Mouse (Mus musculus) kidney, postnatal 10 days (tissue): ENCODE data around the gene 2210011C24Rik.
"Not testable (repeated sequence)": the region's sequence is repeated elsewhere in the genome, so short reads cannot be mapped to it uniquely, and the experiment has no call there.

Experiments
- DNase-seq: peaks from one replicate; pipeline ENCODE4 v3.0.0; 2021; ENCODE audit warnings: mixed read lengths

Gene 2210011C24Rik

DNA sequence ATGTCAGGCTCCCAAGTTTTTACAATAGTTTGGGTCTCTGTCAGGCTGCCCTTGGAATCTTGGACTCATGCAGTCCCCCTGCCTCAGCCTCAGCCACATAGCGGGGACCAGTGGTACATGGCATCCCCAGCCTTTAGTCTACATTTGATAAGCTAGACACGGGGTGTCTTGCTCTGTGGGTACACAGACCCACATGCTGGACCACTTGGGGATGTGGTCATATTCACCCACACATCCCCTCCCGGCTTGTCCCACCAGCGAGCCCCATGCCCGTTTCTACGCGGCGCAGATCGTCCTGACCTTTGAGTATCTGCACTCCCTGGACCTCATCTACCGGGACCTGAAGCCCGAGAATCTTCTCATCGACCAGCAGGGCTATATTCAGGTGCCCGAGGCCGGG, 21.8 kb downstream of the 2210011C24Rik start:
- no peak for DNase-seq

DNA sequence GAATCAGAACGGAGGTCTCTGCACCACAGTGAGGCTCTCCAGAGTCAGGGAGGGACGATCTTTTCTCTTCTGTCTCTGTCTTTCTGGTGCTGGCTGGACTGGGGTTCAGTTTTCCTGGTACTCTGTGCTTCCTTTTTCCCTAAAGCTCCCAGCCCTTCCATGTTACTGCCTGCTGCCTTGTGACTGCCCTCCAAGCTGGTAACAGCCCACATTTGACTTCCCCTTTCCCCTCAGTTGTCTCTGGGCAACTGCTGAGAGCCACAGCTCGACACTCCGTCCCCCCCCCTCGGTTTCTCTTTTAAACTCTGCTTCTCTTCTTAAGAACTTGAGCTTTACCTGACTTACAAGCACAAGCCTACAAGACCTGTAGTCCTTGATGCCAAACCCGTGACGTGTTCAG, 22.7 kb downstream of the 2210011C24Rik start:
- DNase-seq, result no peak

DNA sequence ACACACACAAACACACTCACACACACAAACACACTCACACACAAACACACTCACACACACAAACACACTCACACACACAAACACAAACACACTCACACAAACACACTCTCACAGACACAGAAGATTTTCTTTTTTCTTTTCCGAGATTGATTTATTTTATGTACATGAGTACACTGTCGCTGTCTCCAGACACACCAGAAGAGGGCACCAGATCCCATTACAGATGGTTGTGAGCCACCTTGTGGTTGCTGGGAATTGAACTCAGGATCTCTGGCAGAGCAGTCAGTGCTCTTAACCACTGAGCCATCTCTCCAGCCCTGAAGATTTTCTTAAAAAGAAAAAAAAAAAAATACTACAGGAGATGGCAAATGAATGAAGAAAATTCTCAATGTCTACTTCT, 28.7 kb downstream of the 2210011C24Rik start:
- not testable (repeated sequence) for DNase-seq

DNA sequence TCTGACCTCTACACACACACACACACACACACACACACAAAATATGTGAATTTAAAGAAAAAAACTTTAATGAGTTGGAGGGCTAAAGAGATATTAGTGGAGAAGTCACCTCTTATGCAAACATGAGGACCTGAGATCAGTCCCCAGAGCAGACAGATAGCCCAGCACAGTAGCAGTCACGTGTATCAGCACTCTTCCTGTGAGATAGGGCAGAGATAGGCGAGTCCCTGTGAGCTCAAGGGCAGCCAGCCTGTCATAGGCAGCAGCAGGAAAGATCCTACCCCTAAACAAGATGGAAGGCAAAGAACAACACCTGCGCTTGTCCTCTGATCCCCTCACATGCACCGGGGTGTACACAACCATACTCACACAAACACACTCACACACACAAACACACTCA, 29.5 kb downstream of the 2210011C24Rik start:
- DNase-seq, result no peak

DNA sequence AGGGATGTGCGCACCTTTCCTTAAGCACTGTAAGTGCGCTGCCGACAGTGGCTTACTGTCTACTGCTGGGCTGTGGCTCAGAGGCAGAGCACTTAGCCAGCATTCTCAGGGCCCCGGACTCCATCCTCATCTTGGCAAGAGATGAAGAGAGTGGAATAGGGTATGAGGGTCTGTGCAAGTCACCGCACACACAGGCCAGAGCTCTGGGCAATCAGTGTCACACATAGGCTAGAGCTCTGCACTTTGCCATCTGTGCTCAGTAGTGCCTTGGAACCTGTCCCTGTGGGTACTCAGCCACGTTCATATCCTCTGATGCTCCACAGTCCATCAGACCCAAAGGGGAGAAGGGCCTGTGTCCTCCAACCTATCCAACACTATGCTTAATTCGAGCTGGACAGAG, 30.4 kb downstream of the 2210011C24Rik start:
- DNase-seq, result no peak

DNA sequence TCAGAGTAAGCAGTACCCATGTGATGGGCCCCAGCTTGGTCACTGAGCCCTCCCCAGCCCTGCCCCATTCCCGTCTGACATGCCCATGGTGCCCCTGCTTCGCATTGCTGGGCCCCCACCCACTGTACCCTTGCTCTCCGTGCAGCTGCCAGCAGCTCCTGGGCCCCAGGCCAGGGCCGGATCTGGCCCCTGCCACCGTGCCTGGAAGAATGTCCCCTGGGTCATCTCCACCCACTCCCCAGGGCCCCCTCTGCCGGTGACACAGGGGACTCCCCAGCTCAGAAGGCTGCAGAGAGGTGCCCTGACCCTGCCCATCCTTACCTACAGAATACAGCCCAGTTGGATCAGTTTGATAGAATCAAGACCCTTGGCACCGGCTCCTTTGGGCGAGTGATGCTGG, 31.1 kb downstream of the 2210011C24Rik start:
- no peak for DNase-seq

DNA sequence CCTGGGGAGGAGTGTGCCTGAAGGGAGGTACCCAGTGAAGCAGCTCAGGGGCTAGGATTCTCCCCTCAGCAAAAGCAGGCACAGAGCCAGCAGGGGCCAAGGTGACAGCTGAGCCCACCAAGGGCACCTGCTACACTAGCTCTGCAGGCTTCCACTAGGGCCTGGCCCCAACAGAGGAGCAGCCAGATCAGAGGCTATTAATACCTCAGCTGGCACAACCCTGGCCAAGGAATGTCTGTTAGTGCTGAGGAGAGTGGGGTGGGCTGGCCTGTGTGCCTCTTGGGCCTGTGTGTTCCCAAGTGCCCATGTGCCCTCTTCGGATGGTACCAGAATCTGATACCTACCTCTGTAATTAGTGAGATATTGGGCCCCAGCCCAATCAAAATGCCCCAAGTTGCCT, 31.7 kb downstream of the 2210011C24Rik start:
- DNase-seq, result no peak

DNA sequence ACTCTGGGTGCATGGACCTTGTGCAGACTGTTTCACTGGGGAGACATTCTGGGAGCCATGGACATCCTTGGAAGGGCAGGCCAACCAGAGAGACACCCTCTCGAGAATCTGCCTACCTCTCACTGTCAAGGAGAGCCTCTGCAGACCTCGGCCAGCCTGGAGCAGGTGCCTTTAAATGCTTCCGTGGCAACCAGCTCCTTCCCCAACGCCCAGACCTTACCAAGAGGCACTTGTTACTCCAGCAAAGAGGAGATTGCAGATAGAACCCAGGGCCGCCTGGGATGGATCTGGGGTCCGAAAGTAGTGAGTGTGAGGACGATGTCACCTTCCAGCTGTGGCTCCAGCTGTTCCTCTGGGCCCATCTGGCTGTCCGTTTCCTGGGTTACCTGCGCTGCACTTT, 33.8 kb downstream of the 2210011C24Rik start:
- DNase-seq, result no peak

DNA sequence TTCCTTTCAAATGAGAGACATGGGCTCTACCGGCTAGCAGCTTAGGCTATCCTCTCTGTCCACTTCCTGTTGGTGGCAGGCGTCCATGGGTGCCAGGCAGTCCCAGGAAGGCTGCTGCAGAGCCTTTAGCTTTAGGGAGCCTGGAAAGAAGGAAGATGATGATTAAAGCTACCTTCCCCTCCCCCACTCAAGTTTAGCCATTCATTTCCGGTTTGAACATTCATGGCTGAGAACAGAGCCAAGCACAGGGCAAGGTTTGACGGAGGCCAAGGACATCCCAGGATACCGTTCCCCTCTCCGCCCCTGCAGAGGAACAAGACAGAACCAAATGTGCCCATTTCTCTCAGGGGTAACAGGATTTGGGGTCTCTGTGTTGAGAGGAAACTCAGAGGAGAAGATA, 34.3 kb downstream of the 2210011C24Rik start:
- no peak for DNase-seq

DNA sequence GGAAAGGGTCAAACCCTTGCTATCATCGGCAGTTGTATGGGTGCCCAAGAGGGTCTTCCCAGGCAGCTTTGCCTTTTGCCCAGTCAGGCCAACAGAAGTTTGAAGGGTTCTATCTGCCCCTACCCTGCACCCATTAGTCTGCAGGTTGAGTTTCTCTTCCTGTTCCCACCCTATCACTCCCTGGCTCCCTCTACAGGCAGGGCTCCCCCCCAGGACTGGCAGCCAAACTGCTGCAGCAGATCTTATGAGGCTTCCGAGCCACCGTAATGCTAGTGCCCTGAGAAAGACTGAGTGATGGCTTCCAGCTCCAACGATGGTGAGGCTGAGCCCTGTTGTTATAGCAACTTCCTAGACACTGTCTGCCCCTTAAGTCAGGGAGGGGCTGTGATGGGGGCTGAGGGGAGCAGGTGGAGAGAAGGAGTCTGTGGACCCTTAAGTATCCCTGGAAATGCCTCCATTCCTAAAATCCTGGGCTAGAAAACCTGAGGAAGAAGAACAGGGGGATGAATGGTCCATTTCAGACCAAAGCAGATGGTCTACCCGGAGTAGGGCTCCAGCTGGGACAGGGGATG, 35.1 kb downstream of the 2210011C24Rik start:
- no peak for DNase-seq

DNA sequence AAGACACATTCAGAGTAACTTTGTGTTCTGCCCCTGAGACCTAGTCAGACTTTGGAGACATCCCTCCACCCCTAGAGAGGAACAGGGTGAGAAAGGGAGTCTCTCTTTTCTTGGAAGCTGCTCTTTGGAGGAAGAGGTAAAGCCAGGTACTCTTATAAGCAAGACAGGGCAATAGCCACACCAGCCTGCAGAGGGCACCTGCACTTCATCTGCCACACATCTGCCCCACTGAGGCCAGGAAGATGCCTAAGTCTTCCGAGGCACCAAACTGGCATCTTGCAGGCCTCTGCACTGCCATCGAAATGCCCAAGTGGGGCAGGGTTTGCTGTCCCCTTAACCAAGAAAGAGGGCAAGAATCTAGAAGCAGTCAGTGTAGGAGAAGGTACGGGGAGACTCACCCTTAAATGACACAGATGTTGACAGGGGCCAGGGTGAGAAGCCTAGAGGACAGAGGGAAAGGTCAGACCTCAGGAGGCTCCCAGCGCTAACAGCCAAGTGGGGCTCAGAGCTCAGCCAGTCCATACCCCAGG, 35.8 kb downstream of the 2210011C24Rik start:
- no peak for DNase-seq

DNA sequence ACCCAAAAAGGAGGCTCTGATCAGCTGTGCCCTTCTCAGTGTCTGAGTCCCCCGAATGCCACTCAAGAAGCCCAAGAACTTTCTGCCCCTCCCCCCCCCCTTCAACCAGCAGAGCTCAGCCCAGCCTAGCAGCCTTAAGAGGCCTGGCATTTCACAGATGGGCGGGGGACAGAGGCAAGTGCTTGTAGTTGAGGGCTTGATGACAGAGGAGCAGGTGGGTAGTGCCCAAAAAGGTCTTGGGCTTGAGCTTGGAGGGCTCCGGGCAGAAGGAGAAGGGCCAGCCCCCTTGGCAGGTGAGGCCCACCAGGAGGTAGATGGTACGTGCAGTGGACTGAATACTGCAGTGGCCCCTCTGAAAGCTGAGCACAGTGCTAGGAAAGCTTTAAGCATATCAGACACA, 37.5 kb downstream of the 2210011C24Rik start:
- no peak for DNase-seq

DNA sequence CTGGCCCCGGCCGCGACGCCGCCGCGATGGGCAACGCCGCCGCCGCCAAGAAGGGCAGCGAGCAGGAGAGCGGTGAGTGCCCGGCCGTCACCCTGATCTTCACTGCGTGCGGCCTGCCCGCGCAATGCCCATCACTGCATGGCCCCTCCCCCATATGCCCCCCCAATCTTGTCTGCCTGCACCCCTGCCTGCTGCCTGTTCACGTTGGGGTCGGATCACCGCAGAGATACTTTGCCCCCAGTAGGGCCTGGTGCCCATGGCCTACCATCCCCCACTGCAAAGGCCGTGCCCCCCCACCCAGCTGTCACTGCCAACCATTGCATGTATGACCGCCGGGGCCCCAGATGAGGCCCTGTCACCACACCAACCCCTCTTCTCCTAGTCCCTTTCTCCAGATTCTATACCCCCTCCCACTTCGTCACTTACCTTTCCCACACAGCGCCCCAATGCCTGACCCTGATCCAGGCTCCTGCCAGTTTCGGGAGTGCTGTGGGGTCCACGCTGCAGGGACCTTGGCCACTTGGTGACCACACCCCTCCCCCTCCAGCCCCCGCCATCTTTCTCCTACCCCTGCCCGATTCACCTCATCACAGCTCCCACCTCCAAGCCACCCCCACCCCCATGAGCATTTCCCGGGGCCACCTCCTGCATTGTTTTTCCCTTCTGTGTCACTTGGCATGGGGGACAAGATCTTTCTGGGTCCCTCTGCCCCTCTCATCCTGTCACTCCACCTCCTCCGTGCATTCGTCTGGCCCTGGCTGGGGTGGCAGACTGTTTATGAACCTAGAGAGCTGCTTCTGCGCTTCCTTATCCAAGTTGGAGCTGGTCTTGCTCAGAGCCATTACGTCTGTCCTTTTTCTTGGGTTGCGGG, 38.6 kb downstream of the 2210011C24Rik start:
- DNase-seq, result peak; percentile 53

DNA sequence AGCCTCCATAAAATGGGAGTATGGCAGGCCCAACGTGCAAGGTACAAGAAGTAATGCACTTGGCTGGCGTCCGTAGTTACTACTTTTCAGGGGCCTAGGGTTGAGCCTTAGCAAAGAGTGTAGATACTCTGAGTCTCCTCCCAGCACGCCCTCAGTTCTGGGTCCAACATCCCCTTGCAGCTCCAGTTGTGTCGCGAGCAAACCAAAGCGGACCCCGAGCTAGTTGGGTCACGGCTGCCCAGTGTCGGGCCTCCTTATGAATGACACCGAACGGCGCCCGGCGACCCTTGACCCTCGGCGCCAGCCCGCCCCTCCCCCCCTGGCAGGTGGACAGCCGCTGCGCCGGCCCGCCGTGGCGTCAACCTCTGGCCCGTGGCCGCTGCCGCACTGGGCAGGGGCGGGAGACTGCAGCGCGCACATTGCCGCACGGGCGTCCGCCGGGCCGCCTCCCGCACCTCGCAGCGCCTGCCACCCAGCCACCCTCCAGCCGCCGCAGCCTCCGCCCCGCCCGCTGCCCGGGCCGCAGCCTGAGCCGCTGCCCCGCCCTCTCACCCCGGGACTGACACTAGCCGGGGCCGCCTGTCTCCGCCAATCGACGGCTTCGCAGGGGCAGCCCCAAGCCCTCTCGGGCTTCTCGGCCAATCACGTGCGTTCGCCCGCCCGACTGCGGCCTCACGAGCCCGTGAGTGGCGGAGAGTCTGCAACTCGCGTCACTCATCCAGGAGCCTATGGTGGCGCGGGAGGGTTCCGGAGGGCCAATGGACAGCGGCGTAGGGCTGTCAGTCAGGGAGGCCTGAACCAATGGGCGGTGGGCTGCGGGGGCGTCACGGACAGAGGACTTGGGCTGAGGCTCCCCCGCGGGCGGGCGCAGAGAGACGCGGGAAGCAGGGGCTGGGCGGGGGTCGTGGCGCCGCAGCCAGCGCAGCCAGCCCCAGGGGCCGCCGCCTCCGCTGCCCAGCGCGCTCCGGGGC, 39.5 kb downstream of the 2210011C24Rik start, which contains the start of gene Prkaca:
TSS of gene Prkaca (plus strand) at position 844 of the 971 bp plus-strand sequence.
- peak; percentile 99 for DNase-seq

DNA sequence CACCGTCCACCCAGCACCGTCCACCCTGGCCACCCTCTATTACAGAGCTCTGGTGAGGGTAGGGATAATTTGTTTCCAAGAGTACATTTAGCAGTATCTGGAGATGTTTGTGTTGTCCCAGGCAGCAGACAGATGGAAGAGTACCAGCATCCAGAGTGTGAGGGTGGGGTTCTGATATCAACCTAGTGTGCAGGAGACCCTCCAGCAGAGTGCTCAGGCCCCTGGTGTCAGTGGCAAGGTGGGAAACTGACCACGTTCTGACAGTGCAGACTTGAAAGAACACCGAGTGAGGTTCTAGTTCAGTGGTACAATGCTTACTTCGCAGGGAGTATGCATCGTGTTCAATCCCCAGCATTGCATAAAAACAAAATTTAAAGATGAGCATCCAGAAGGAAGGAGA, 40.3 kb downstream of the 2210011C24Rik start:
- no peak for DNase-seq

DNA sequence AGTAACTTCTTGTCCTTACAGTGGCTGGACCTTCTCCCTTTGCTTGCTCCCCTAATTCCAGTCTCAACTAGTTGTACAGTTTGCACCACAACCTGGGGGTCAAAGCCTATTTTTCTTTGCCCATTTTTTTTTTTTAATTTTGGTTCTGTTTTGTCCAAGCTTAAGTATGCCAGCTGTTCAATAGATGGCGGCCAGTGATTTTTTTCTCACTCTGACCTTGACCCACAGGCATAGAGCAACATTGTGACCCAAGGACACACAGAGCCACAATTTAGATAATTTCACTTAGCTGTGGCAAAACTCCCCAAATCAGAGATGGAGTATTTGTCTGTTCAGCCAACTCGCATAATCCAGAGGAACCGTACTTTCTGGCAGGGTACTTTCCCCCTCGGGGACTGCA, 40.9 kb downstream of the 2210011C24Rik start:
- no peak for DNase-seq

DNA sequence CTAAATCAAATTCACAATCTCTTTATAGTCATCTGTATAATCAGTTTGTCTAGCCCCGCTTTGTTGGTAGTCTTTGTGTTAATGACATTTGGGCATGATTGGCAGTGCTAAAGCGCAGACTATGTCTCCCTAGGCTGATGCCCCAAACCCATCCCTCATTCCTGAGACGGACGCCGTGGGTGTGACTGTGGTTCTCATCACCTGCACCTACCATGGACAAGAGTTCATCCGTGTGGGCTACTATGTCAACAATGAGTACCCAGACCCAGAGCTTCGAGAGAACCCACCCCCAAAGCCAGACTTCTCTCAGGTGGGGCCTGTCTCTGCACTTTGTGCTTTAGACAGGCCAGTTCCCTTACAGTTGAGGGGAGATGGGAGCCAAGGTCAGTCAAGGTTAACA, 44.3 kb downstream of the 2210011C24Rik start:
- DNase-seq, result no peak

DNA sequence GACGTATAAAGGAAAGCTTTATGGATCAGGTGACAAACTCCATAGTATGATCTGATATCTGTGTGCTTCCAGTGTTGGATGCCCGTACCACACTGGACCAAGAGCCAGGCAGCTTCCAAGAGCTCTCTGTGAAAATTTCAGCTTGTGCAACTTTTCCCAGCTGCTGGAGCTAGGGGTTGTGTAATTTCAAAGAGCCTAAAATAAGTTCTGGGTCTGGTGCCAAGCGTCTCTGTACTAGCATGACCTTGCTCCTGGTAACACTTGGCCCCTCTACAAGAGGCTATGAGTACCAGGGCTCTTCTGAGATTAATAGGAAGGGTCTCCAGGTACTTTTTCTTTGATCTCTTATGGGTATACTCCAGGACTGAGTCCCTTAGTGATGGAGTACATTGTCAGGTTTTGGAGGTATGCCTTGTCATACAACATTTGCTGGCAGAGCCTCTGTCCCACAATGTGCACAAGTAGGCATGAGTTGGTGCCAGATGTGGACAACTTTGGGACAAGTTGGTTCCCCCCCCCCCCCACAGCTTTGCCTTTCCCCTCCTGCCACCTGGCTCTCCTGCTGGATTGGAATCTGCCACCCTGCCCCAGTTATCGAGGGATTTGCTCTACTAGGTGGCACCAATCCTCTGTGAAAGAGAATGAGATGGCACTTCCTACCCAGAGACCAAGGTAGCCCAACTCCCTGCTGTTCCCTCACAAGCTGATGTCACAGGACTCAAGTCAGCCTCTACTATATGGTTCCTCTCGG, 47.8 kb downstream of the 2210011C24Rik start:
- no peak for DNase-seq
